Mouse (Mus musculus) T-cell, adult 66 days (primary cell): ENCODE results near the gene Cdkn2b. TPM values are rescaled to one million over a fixed set of nuclear protein-coding genes. Genes with fewer than 3 reads are reported as not detected.

Experiments
- total RNA-seq, 2 experiments: library from RNA; stranded (reverse); gene quantifications; 3 replicates in 1 of 2; 4 replicates in 1 of 2; pipeline ENCODE4 v1.2.4; 2023

The Cdkn2b gene
- not detected for total RNA-seq

DNA sequence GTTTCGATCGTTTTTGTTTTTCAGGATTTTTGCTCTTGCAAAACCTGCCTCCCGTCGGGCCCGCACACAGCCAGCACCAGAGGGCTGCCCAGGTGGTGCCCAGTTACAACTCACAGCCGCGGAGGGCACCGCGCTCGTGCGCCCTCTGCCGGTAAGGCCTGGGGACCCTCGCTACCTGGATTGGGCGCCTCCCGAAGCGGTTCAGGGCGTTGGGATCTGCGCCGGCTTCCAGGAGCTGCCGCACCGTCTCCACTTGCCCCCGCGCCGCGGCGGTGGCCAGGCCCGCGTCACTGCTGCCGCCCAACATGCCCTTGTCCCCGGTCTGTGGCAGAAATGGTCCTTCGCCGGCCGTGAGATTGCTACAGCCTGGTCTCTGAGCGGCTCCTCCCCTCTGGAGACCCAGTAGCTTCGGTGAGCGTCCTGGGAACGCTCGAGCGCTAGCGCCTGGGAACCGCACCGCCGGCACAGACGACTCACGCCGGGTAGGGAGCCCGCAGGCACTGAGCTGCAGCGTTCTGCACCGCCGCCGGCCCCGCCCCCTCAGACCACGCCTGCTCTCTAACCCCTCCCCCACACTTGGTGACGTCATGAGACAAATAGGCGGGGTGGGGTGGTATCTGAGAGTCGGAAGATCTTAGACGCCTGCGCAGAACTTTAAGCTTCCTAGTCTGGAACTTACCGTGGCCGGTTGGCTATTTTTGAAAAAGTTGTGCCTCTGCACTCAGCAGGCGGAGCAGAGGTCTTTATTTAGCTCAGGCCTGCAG, at the start of gene Cdkn2b:
Gene Cdkn2b, minus strand, starts transcription at position 549 of the 764 bp plus-strand sequence.

DNA sequence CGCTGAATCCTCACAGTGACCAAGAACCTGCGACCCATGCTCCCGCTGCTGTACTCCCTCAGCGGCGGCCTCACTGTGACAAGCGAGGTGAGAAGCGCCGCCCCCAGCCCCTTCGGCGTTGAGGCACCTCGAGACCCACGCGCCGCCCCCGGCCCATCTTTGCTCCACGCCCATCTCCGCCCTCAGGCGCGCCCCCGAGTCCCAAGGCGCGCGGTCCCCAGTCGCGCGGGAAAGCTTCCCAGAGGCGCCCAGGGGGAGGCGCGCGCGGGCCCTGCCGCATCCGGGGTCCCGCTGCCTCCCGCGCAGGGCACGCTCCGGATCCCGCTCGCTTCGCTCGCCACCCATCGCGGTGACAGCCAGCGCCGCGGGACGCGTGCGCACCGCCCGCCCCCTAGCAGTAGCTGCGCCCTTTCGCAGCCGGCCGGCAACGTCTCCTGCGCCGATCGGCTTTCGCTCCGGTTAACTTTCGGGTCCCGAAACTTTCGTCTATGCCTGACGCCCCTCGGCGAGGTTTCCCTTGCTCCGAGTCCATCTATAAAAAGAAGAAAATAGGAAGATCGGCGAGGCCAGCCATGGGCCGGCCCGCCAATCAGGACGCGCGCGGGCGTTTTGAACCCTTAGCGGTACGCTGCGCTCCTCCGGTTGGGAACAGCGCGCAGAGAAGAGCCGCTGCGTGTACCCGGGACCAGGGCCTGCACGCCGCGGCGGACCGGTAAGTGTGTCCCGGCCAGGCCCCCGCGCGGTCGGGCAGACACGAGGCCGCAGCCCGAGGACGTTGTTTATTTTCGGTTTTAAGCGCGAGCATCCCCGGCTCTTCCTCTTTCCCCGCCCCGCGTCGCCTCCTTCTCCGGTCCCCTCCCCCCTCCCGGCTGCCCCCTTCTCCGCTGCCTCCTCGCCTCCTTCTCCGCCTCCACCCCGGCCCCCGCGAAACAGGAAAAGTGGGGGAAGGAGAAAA, 16.1 kb downstream of the Cdkn2b start, which contains the start of gene Cdkn2a:
Gene Cdkn2a, minus strand, starts transcription at position 168 of the 955 bp plus-strand sequence.

Other genes with a start within 250 kb of the Cdkn2b start
- 10 to 100 TPM; 48.7 to 49.1 TPM for gene Mtap, start 173.9 kb downstream of the Cdkn2b start, total RNA-seq
- gene Cdkn2a, start 16.4 kb downstream of the Cdkn2b start, total RNA-seq = not detected